Mouse (Mus musculus): ENCODE results near the gene Srp54a.
"Not testable (repeated sequence)": the region's sequence is repeated elsewhere in the genome, so short reads cannot be mapped to it uniquely, and the experiment has no call there.

Srp54a gene

DNA sequence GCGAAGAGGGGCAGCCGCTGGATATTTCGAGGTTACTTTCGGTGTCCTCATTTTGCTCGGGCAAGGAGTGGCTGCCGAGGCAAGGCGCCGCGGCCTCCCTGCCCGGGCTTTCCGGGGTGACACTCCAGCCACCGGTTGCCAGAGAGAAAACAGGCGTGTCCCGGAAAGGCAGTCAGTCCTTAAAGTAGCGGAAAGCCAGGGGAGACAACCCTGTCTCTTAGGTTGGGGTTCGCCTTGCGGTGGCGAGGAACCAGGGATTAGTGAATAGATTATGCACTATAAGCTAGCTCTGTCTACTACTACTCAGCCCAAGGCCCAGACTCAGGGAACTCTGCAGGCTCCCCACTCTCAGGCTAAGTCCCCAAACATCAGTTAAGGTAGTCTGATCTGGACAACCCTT is 44.7 kb downstream of the Srp54a start:
- DNase-seq (ENCODE audit: low read depth, low spot score) = not testable (repeated sequence)

DNA sequence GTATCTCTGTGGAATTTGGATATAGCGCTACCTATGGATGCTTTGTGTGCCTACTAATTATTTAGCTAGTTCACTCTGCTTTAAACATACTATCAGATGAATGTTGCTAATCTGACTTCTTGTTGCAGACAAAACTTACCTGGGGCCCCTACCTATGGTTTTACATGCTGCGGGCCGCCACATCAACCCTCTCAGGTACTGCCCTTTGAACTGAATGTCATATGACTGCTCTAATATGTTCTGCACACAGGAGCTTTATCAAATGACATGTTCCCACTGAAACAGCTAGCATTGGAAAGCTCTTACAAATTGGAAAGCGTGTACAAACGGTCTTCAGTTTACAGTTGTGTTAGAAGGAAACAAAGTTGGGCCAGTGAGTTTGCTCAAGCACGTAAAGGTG is 55.5 kb downstream of the Srp54a start:
- DNase-seq (ENCODE audit: low read depth, low spot score) = not testable (repeated sequence)

DNA sequence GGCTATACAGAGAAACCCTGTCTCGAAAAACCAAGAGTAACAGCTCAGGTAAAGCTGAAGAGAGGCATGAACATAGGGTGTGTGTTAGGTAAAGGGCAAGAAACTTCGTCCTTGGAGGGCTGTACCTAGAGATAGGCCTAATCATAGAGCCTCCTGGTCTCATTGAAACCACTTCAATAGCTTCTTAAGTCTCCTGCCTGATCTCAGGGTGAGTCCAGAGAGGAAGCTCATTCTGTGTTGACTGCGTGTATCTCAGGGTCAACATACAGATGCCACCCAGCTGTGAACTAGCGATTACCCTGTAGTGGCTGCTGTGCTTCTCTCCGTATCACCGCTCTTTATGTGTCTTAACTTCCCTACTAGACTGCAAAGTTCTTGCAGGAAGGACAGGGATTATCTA is 57.8 kb downstream of the Srp54a start:
- DNase-seq (ENCODE audit: low read depth, low spot score) = not testable (repeated sequence)

DNA sequence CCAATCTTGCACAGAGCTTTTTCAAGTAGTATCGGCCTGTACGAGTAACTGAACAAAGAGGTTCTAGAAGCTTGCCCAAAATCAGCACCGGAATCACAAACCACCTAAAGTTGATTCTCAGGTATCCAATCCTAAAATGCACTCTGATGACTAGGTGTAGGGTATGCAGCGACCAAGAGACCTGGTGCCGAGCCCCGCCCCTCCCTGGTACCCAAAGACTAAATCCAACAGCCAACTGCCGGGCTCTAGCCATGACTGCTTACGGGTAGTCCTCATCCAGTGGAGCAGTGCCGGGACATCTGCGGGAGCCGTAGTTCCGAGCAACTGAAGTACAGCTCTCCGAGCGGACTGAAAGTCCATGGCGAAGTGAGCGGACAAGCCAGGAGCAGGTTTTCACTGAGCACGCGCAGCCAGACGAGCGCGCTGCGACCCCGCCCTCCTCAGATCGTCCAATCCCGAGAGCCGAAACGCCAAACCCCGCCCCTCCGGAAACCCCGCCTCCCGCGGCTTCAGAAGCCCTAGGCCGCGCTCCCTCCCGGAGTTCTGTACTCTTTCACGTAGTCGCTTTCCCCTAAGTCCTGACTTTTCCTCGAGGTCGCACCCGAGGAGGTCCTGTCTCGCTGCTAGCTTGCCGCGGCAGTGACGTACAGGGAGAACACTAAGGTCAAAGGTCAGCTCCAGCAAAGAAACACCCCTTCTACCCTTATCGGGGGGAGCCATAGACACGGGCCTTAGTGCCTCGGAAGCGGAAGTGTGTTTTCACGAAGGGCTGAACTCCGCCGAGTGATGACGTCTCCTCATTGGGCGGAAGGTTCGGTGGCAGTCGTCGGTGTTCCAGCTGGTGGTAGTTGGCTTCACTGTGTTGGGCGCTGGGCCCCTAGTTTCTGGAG is 74.7 kb downstream of the Srp54a start, which contains the start of gene Srp54b:
Gene Srp54b, plus strand, starts transcription at position 546 of the 890 bp plus-strand sequence.
- DNase-seq (ENCODE audit: low read depth, low spot score) = not testable (repeated sequence)

DNA sequence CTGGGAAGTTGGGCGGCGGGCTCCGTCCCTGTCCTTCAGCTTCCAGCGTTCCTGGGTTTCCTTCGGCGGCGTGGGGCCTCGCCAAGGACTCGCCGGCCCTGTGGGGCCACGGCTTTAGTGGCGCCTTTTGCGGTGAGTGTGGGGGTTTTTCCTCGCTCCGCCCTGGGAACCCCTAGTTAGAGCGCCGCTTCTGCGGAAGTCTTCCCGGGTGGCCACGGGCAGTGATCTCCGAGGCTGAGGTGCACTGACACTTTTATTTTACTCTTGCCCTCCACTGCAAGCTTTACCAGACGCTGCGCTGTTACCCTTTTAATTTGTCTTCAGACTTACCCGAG is 75.4 kb downstream of the Srp54a start:
- DNase-seq (ENCODE audit: low read depth, low spot score) = not testable (repeated sequence)
